Mouse (Mus musculus) stomach, postnatal 0 days (tissue): ENCODE results near the gene Nr5a2. TPM values are rescaled to one million over a fixed set of nuclear protein-coding genes. Genes with fewer than 3 reads are reported as not detected.

Experiments
- ATAC-seq: fragments of 200-750 bp; cut with Nextera tagmentation; 2 replicates; pipeline ENCODE4 v1.8.0; 2017; ENCODE audit not compliant: low FRiP score, low TSS enrichment
- DNase-seq: peaks from one replicate; pipeline ENCODE4 v3.0.0-alpha.2; 2016; ENCODE audit warnings: low spot score
- H3K27ac ChIP-seq: fragments of 300-500 bp; sonication (generic); replicated peaks from 2 replicates; pipeline ENCODE4 v1.5.1; 2014; ENCODE audit warnings: mild to moderate bottlenecking, control low read depth
- H3K27me3 ChIP-seq: fragments of 300-500 bp; sonication (generic); 2 replicates; pipeline ENCODE4 v1.6.1; 2014; ENCODE audit warnings: low read length; ENCODE audit not compliant: control insufficient read depth, insufficient read depth
- H3K36me3 ChIP-seq: fragments of 300-500 bp; sonication (generic); 2 replicates; pipeline ENCODE4 v1.6.1; 2014; ENCODE audit warnings: low read length, mixed read lengths; ENCODE audit not compliant: control insufficient read depth, insufficient read depth
- H3K4me1 ChIP-seq: fragments of 300-500 bp; sonication (generic); replicated peaks from 2 replicates; pipeline ENCODE4 v1.6.1; 2014; ENCODE audit warnings: antibody characterized with exemption; ENCODE audit not compliant: control insufficient read depth, insufficient read depth
- H3K4me2 ChIP-seq: fragments of 300-500 bp; sonication (generic); replicated peaks from 2 replicates; pipeline ENCODE4 v1.6.1; 2014; ENCODE audit warnings: low read depth, mild to moderate bottlenecking, control low read depth, moderate library complexity
- H3K4me3 ChIP-seq: fragments of 300-500 bp; sonication (generic); 2 replicates; pipeline ENCODE4 v1.5.1; 2014; ENCODE audit warnings: low read depth, low read length, control low read depth
- H3K9ac ChIP-seq: fragments of 300-500 bp; sonication (generic); 2 replicates; pipeline ENCODE4 v1.6.1; 2014; ENCODE audit warnings: mild to moderate bottlenecking, low read length, control low read depth, mixed read lengths
- H3K9me3 ChIP-seq: fragments of 300-500 bp; sonication (generic); 2 replicates; pipeline ENCODE4 v1.6.1; 2016; ENCODE audit warnings: low read length; ENCODE audit not compliant: control insufficient read depth
- CTCF ChIP-seq: IDR thresholded peaks from 2 replicates; pipeline ENCODE4 v1.5.1; 2016; ENCODE audit warnings: antibody characterized with exemption, low read depth, mild to moderate bottlenecking, moderate library complexity
- EP300 ChIP-seq: optimal IDR thresholded peaks from 2 replicates; pipeline ENCODE3; 2016; ENCODE audit warnings: antibody characterized with exemption
- WGBS: fragments of 180-500 bp; shearing (Covaris S2); extraction: QIAGEN DNeasy Blood & Tissue Kit; methylation state at CpG from one replicate; pipeline ENCODE4 v1.1.7; 2014; 5-methylcytosine and 5-hydroxymethylcytosine counted together
- polyA plus RNA-seq: library from polyadenylated mRNA; unstranded; fragments of >200 nt; fragmentation: Nextera tagmentation; extraction: Ambion mirVana; gene quantifications from 2 replicates; pipeline ENCODE4 v1.2.1, GENCODE M21; 2015

The Nr5a2 gene
- polyA plus RNA-seq, 1 experiment from 2014 or later: 0.51 TPM

GRCm38 (mm10) chr1:136929743-136930142, 30.5 kb downstream of the Nr5a2 start:
- H3K4me2 ChIP-seq: no peak overlapping the region
- H3K4me3 ChIP-seq: no peak overlapping the region
- no peak for TF ChIP-seq EP300
- no peak for TF ChIP-seq CTCF
- H3K9ac ChIP-seq: no peak overlapping the region
- no peaks in the 10 kb centered on the region for H3K27me3 ChIP-seq
- no peaks in the 10 kb centered on the region for H3K36me3 ChIP-seq
- H3K27ac ChIP-seq: no peak overlapping the region
- ATAC-seq (no peak), DNase-seq (no peak)
- H3K9me3 ChIP-seq: no peaks in the 10 kb centered on the region
- WGBS: 71% methylated on average over 6 of the region's 6 CpGs
- no peaks in the 10 kb centered on the region for H3K4me1 ChIP-seq

- TF ChIP-seq EP300: no peak
- TF ChIP-seq CTCF: no peak
- H3K27ac ChIP-seq: no peak overlapping the region
- ATAC-seq (no peak), DNase-seq (no peak)
- no peaks in the 10 kb centered on the region for H3K36me3 ChIP-seq
- no peaks in the 10 kb centered on the region for H3K9me3 ChIP-seq
- 52% methylated on average over 9 of the region's 9 CpGs for WGBS
- no peaks in the 10 kb centered on the region for H3K4me1 ChIP-seq
- no peak overlapping the region for H3K4me2 ChIP-seq
- H3K27me3 ChIP-seq: no peaks in the 10 kb centered on the region
- no peak overlapping the region for H3K4me3 ChIP-seq
- H3K9ac ChIP-seq: no peak overlapping the region
Observed at GRCm38 (mm10) chr1:136927428-136927827, 32.8 kb downstream of the Nr5a2 start.

- no peaks in the 10 kb centered on the region for H3K27me3 ChIP-seq
- DNase-seq: no peak
- no peak overlapping the region for H3K4me3 ChIP-seq
- WGBS: 21% methylated on average over 3 of the region's 3 CpGs
- no peak overlapping the region for H3K27ac ChIP-seq
- H3K4me1 ChIP-seq: no peaks in the 10 kb centered on the region
- ATAC-seq: no peak
- H3K4me2 ChIP-seq: no peak overlapping the region
- no peaks in the 10 kb centered on the region for H3K36me3 ChIP-seq
- H3K9me3 ChIP-seq: no peaks in the 10 kb centered on the region
- no peak overlapping the region for H3K9ac ChIP-seq
- TF ChIP-seq EP300 (no peak), CTCF (no peak)
Observed at GRCm38 (mm10) chr1:136926026-136926425, 34.2 kb downstream of the Nr5a2 start.

- no peaks in the 10 kb centered on the region for H3K9me3 ChIP-seq
- no peak overlapping the region for H3K27ac ChIP-seq
- no peak overlapping the region for H3K9ac ChIP-seq
- no peak overlapping the region for H3K4me2 ChIP-seq
- H3K4me1 ChIP-seq: no peaks in the 10 kb centered on the region
- H3K4me3 ChIP-seq: no peak overlapping the region
- 80% methylated on average over 4 of the region's 4 CpGs for WGBS
- ATAC-seq (no peak), DNase-seq (no peak)
- no peaks in the 10 kb centered on the region for H3K36me3 ChIP-seq
- TF ChIP-seq EP300 (no peak), CTCF (no peak)
- H3K27me3 ChIP-seq: no peaks in the 10 kb centered on the region
Observed at GRCm38 (mm10) chr1:136920089-136920488, 40.2 kb downstream of the Nr5a2 start.

- Histone ChIP-seq H3K4me2 (no peak overlapping the region), H3K9me3 (no peaks in the 10 kb centered on the region), H3K27ac (no peak overlapping the region), H3K4me1 (no peaks in the 10 kb centered on the region), H3K27me3 (no peaks in the 10 kb centered on the region), H3K9ac (no peak overlapping the region), H3K4me3 (no peak overlapping the region), H3K36me3 (no peaks in the 10 kb centered on the region)
- WGBS: 33% methylated on average over 9 of the region's 9 CpGs
- TF ChIP-seq CTCF (no peak), EP300 (no peak)
- DNase-seq (no peak), ATAC-seq (no peak)
Observed at GRCm38 (mm10) chr1:136918791-136919190, 41.5 kb downstream of the Nr5a2 start.

GRCm38 (mm10) chr1:136915438-136915837, 44.8 kb downstream of the Nr5a2 start:
- 31% methylated on average over 11 of the region's 11 CpGs for WGBS
- no peaks in the 10 kb centered on the region for H3K4me1 ChIP-seq
- ATAC-seq (no peak), DNase-seq (no peak)
- H3K27me3 ChIP-seq: no peaks in the 10 kb centered on the region
- no peak overlapping the region for H3K4me3 ChIP-seq
- no peaks in the 10 kb centered on the region for H3K36me3 ChIP-seq
- no peak overlapping the region for H3K9ac ChIP-seq
- no peak overlapping the region for H3K4me2 ChIP-seq
- TF ChIP-seq CTCF (no peak), EP300 (no peak)
- H3K9me3 ChIP-seq: no peaks in the 10 kb centered on the region
- no peak overlapping the region for H3K27ac ChIP-seq
